6 mouse cellular contexts compared by ENCODE assay signal in genomic region chr11:20393302-20393701, GRCm38 (mm10).
DNase-seq lines count a peak whose midpoint lies in the region; ATAC-seq lines count a peak whose summit lies in the region.
"Not testable (repeated sequence)": the region's sequence is repeated elsewhere in the genome, so short reads cannot be mapped to it uniquely, and the experiment has no call there.

No protein-coding gene starts in this region.

- H3K27me3 ChIP-seq in midbrain, embryonic 11.5 days (ENCODE audit: control insufficient read depth, insufficient read depth, low read length): not testable (repeated sequence)

- H3K4me3 ChIP-seq in ES-E14 (ENCODE audit: insufficient read depth in 1 of 2, low read depth in 1 of 2, low read length in 2 of 2, poor library complexity in 1 of 2, severe bottlenecking in 1 of 2); midbrain, embryonic 11.5 days (ENCODE audit: low read depth, low read length): not testable (repeated sequence)

- H3K9ac ChIP-seq in ES-E14 (ENCODE audit: insufficient read depth, low read depth, low read length, poor library complexity, severe bottlenecking); midbrain, embryonic 11.5 days (ENCODE audit: low read length): not testable (repeated sequence)

- in situ Hi-C loops in ES-E14 (cut with MboI; ENCODE audit: low sequenced_read_pairs in 2 of 2, unreplicated experiment in 2 of 2): not testable (repeated sequence)

- WGBS in midbrain, embryonic 11.5 days: 52% methylated on average over 3 of the region's 3 CpGs

- not testable (repeated sequence) for H3K4me2 ChIP-seq in midbrain, embryonic 11.5 days

- not testable (repeated sequence) for H3K9me3 ChIP-seq in ES-E14 (ENCODE audit: control insufficient read depth, insufficient read depth, low read depth, low read length); midbrain, embryonic 11.5 days (ENCODE audit: control insufficient read depth, low read length)

- DNase-seq in ES-CJ7 (ENCODE audit: low read depth, low spot score): peak; percentile 63
- DNase-seq in ES-E14 (ENCODE audit: low read depth, low spot score): not testable (repeated sequence)
- DNase-seq in R1 (ENCODE audit: low read depth, low spot score): peak; percentile 81
- DNase-seq in ZHBTc4 (ENCODE audit: low read depth, low spot score): peak; percentile 65
- peak; percentile 3 for DNase-seq in heart, adult 11 months
- DNase-seq in midbrain, embryonic 11.5 days (ENCODE audit: low spot score, missing footprints): peak; percentile 28

- H3K27ac ChIP-seq in ES-E14 (ENCODE audit: insufficient read depth, low read depth, low read length, poor library complexity, severe bottlenecking): peak overlapping the region; percentile 69; the same call in 1 of the 2 replicates
- H3K27ac ChIP-seq in midbrain, embryonic 11.5 days (ENCODE audit: low read depth, low read length): not testable (repeated sequence)

- H3K4me1 ChIP-seq in ES-E14 (ENCODE audit: control insufficient read depth in 2 of 2, insufficient read depth in 2 of 2, low read length in 2 of 2, poor library complexity in 1 of 2): peaks cover 15 to 20% of the 10 kb centered on the region in 2 experiments
- H3K4me1 ChIP-seq in midbrain, embryonic 11.5 days (ENCODE audit: control insufficient read depth, insufficient read depth, low read length): not testable (repeated sequence)

- not testable (repeated sequence) for ATAC-seq in midbrain, embryonic 11.5 days (ENCODE audit: low FRiP score)

- H3K36me3 ChIP-seq in ES-E14 (ENCODE audit: control insufficient read depth, insufficient read depth, low read length, poor library complexity, severe bottlenecking); midbrain, embryonic 11.5 days (ENCODE audit: control insufficient read depth, insufficient read depth, low read length): not testable (repeated sequence)
